Mouse (Mus musculus) hindbrain, embryonic 13.5 days (tissue): ENCODE results near the gene Nup153. TPM values are rescaled to one million over a fixed set of nuclear protein-coding genes. Genes with fewer than 3 reads are reported as not detected.

Source experiments
- ATAC-seq: fragments of 200-750 bp; cut with Nextera tagmentation; 2 replicates; pipeline ENCODE4 v1.8.0; 2017; ENCODE audit warnings: moderate TSS enrichment; ENCODE audit not compliant: low FRiP score
- H3K27ac ChIP-seq: fragments of 300-500 bp; sonication (generic); 2 replicates; pipeline ENCODE4 v1.5.1; 2015; ENCODE audit warnings: inconsistent platforms, mild to moderate bottlenecking, moderate library complexity
- H3K27me3 ChIP-seq: fragments of 300-500 bp; sonication (generic); 2 replicates; pipeline ENCODE4 v1.6.1; 2015; ENCODE audit warnings: mild to moderate bottlenecking, inconsistent platforms
- H3K36me3 ChIP-seq: fragments of 300-500 bp; sonication (generic); 2 replicates; pipeline ENCODE4 v1.6.1; 2015; ENCODE audit warnings: mild to moderate bottlenecking, inconsistent platforms
- H3K4me1 ChIP-seq: fragments of 300-500 bp; sonication (generic); replicated peaks from 2 replicates; pipeline ENCODE4 v1.6.1; 2015; ENCODE audit warnings: inconsistent platforms
- H3K4me2 ChIP-seq: fragments of 300-500 bp; sonication (generic); 2 replicates; pipeline ENCODE4 v1.6.1; 2015; ENCODE audit warnings: inconsistent platforms, mild to moderate bottlenecking, moderate library complexity
- H3K4me3 ChIP-seq: fragments of 300-500 bp; sonication (generic); 2 replicates; pipeline ENCODE4 v1.5.1; 2015; ENCODE audit warnings: mild to moderate bottlenecking, inconsistent platforms
- H3K9ac ChIP-seq: fragments of 300-500 bp; sonication (generic); 2 replicates; pipeline ENCODE4 v1.6.1; 2015; ENCODE audit warnings: mild to moderate bottlenecking, inconsistent platforms
- H3K9me3 ChIP-seq: fragments of 300-500 bp; sonication (generic); 2 replicates; pipeline ENCODE4 v1.6.1; 2016; ENCODE audit warnings: inconsistent platforms
- WGBS: fragments of 180-500 bp; shearing (Covaris S2); methylation state at CpG from one replicate; pipeline ENCODE4 v1.1.7; 2015; 5-methylcytosine and 5-hydroxymethylcytosine counted together
- polyA plus RNA-seq: library from polyadenylated mRNA; unstranded; fragments of >200 nt; fragmentation: Nextera tagmentation; extraction: Ambion mirVana; gene quantifications from 2 replicates; pipeline ENCODE4 v1.2.1, GENCODE M21; 2015

Nup153 gene
- polyA plus RNA-seq, 1 experiment from 2014 or later = 19.8 TPM

GRCm38 (mm10) chr13:46695932-46696331, 31.8 kb downstream of the Nup153 start:
- Histone ChIP-seq H3K27ac (no peak overlapping the region), H3K27me3 (no peaks in the 10 kb centered on the region), H3K4me2 (no peak overlapping the region), H3K36me3 (peaks cover 32% of the 10 kb centered on the region), H3K4me1 (no peaks in the 10 kb centered on the region), H3K9me3 (no peaks in the 10 kb centered on the region), H3K4me3 (no peak overlapping the region), H3K9ac (no peak overlapping the region)
- no peak for ATAC-seq
- 96% methylated on average over 1 of the region's 1 CpGs for WGBS

GRCm38 (mm10) chr13:46695296-46695908, 32.3 kb downstream of the Nup153 start:
- Histone ChIP-seq H3K36me3 (peaks cover 37% of the 10 kb centered on the region), H3K9me3 (no peaks in the 10 kb centered on the region), H3K27ac (no peak overlapping the region), H3K4me1 (no peaks in the 10 kb centered on the region), H3K4me3 (no peak overlapping the region), H3K4me2 (no peak overlapping the region), H3K27me3 (no peaks in the 10 kb centered on the region), H3K9ac (no peak overlapping the region)
- WGBS = 33% methylated on average over 1 of the region's 1 CpGs
- ATAC-seq = no peak

GRCm38 (mm10) chr13:46690559-46691241, 37.0 kb downstream of the Nup153 start:
- Histone ChIP-seq H3K9ac (no peak overlapping the region), H3K27me3 (no peaks in the 10 kb centered on the region), H3K4me3 (no peak overlapping the region), H3K4me1 (no peaks in the 10 kb centered on the region), H3K27ac (no peak overlapping the region), H3K36me3 (peaks cover 39% of the 10 kb centered on the region), H3K4me2 (no peak overlapping the region), H3K9me3 (no peaks in the 10 kb centered on the region)
- ATAC-seq = no peak
- 95% methylated on average over 4 of the region's 4 CpGs for WGBS

GRCm38 (mm10) chr13:46683370-46683769, 44.4 kb downstream of the Nup153 start:
- 94% methylated on average over 1 of the region's 1 CpGs for WGBS
- ATAC-seq = no peak
- H3K27me3 ChIP-seq = no peaks in the 10 kb centered on the region
- no peak overlapping the region for H3K9ac ChIP-seq
- H3K4me1 ChIP-seq = no peaks in the 10 kb centered on the region
- H3K4me3 ChIP-seq = no peak overlapping the region
- H3K36me3 ChIP-seq = peaks cover 44% of the 10 kb centered on the region
- H3K4me2 ChIP-seq = no peak overlapping the region
- no peak overlapping the region for H3K27ac ChIP-seq
- H3K9me3 ChIP-seq = no peaks in the 10 kb centered on the region

- Histone ChIP-seq H3K27me3 (no peaks in the 10 kb centered on the region), H3K9me3 (no peaks in the 10 kb centered on the region), H3K36me3 (peaks cover 48% of the 10 kb centered on the region), H3K9ac (no peak overlapping the region), H3K4me1 (no peaks in the 10 kb centered on the region), H3K4me2 (no peak overlapping the region), H3K27ac (no peak overlapping the region), H3K4me3 (no peak overlapping the region)
- 87% methylated on average over 2 of the region's 2 CpGs for WGBS
- ATAC-seq = no peak
Observed at GRCm38 (mm10) chr13:46682921-46683320, 44.8 kb downstream of the Nup153 start.

- no peak overlapping the region for H3K4me3 ChIP-seq
- no peak for ATAC-seq
- H3K27me3 ChIP-seq = no peaks in the 10 kb centered on the region
- H3K27ac ChIP-seq = no peak overlapping the region
- peaks cover 52% of the 10 kb centered on the region for H3K36me3 ChIP-seq
- H3K4me1 ChIP-seq = no peaks in the 10 kb centered on the region
- no peak overlapping the region for H3K9ac ChIP-seq
- H3K4me2 ChIP-seq = no peak overlapping the region
- 89% methylated on average over 4 of the region's 4 CpGs for WGBS
- H3K9me3 ChIP-seq = no peaks in the 10 kb centered on the region
Observed at GRCm38 (mm10) chr13:46677721-46678120, 50.0 kb downstream of the Nup153 start.

- peaks cover 51% of the 10 kb centered on the region for H3K36me3 ChIP-seq
- no peak overlapping the region for H3K27ac ChIP-seq
- no peaks in the 10 kb centered on the region for H3K9me3 ChIP-seq
- peaks cover 18% of the 10 kb centered on the region for H3K4me1 ChIP-seq
- 92% methylated on average over 2 of the region's 2 CpGs for WGBS
- H3K4me3 ChIP-seq = no peak overlapping the region
- no peaks in the 10 kb centered on the region for H3K27me3 ChIP-seq
- ATAC-seq = no peak
- no peak overlapping the region for H3K9ac ChIP-seq
- H3K4me2 ChIP-seq = no peak overlapping the region
Observed at GRCm38 (mm10) chr13:46674601-46675000, 53.1 kb downstream of the Nup153 start.

GRCm38 (mm10) chr13:46670514-46670913, 57.2 kb downstream of the Nup153 start:
- Histone ChIP-seq H3K4me2 (peak overlapping the region; percentile 80), H3K4me3 (peak overlapping the region; percentile 95), H3K27me3 (peaks cover 8% of the 10 kb centered on the region; the same call in 1 of the 2 replicates), H3K27ac (no peak overlapping the region), H3K9me3 (no peaks in the 10 kb centered on the region), H3K9ac (peak overlapping the region; percentile 97), H3K36me3 (peaks cover 38% of the 10 kb centered on the region), H3K4me1 (peaks cover 23% of the 10 kb centered on the region)
- WGBS = 67% methylated on average over 9 of the region's 9 CpGs
- no peak for ATAC-seq

GRCm38 (mm10) chr13:46669620-46670271, 58.0 kb downstream of the Nup153 start:
- peaks cover 23% of the 10 kb centered on the region for H3K4me1 ChIP-seq
- WGBS = under 1% methylated on average over 59 of the region's 96 CpGs
- peaks cover 31% of the 10 kb centered on the region for H3K36me3 ChIP-seq
- peak overlapping the region; percentile 80 for H3K4me2 ChIP-seq
- peaks cover 8% of the 10 kb centered on the region; the same call in 1 of the 2 replicates for H3K27me3 ChIP-seq
- peak overlapping the region; percentile 97 for H3K9ac ChIP-seq
- peak overlapping the region; percentile 95 for H3K4me3 ChIP-seq
- ATAC-seq = peak; percentile 78
- peak overlapping the region; percentile 92 for H3K27ac ChIP-seq
- H3K9me3 ChIP-seq = no peaks in the 10 kb centered on the region

GRCm38 (mm10) chr13:46669048-46669619, 58.6 kb downstream of the Nup153 start, which contains the start of gene Fam8a1:
TSS of gene Fam8a1 (plus strand) at chr13:46669522.
- WGBS = under 1% methylated on average over 46 of the region's 46 CpGs
- Histone ChIP-seq H3K9me3 (no peaks in the 10 kb centered on the region), H3K4me2 (peak within 1 kb of the TSS; percentile 80), H3K27me3 (peaks cover 8% of the 10 kb centered on the region; the same call in 1 of the 2 replicates), H3K4me3 (peak within 1 kb of the TSS; percentile 95), H3K36me3 (peaks cover 26% of the 10 kb centered on the region), H3K27ac (peak within 1 kb of the TSS; percentile 92), H3K9ac (peak within 1 kb of the TSS; percentile 97), H3K4me1 (peaks cover 23% of the 10 kb centered on the region)
- peak; percentile 95 for ATAC-seq

- Histone ChIP-seq H3K27ac (no peak overlapping the region), H3K4me1 (peaks cover 2% of the 10 kb centered on the region), H3K4me2 (no peak overlapping the region), H3K9me3 (no peaks in the 10 kb centered on the region), H3K36me3 (no peaks in the 10 kb centered on the region), H3K27me3 (peaks cover 11% of the 10 kb centered on the region; the same call in 1 of the 2 replicates), H3K9ac (no peak overlapping the region), H3K4me3 (no peak overlapping the region)
- no peak for ATAC-seq
- 27% methylated on average over 4 of the region's 4 CpGs for WGBS
Observed at GRCm38 (mm10) chr13:46663461-46663964, 64.2 kb downstream of the Nup153 start.

GRCm38 (mm10) chr13:46659211-46659610, 68.5 kb downstream of the Nup153 start:
- no peak overlapping the region for H3K4me3 ChIP-seq
- no peaks in the 10 kb centered on the region for H3K4me1 ChIP-seq
- H3K9ac ChIP-seq = no peak overlapping the region
- no peaks in the 10 kb centered on the region for H3K36me3 ChIP-seq
- H3K4me2 ChIP-seq = no peak overlapping the region
- no peaks in the 10 kb centered on the region for H3K9me3 ChIP-seq
- H3K27ac ChIP-seq = no peak overlapping the region
- 91% methylated on average over 5 of the region's 5 CpGs for WGBS
- ATAC-seq = no peak
- 0 out of 2 replicates have a peak, but pooled peaks cover 2% of the 10 kb centered on the region for H3K27me3 ChIP-seq
